In genomic region chr2:53689223-53689880, GRCm38 (mm10) we compare ENCODE assay signal across 11 mouse cellular contexts.
DNase-seq lines count a peak whose midpoint lies in the region; ATAC-seq and TF ChIP-seq lines count a peak whose summit lies in the region.
"Had no signal": no experiment of that assay in that cellular context is flagged by ENCODE, and none has a peak within 500 bp of the region (broad histone marks: within the 10 kb centered on the region; RNA-seq: fewer than 3 reads in every experiment).

No protein-coding gene starts in this region.

- 48% methylated on average over 3 of the region's 3 CpGs for WGBS in kidney, embryonic 14.5 days
- 33% methylated on average over 3 of the region's 3 CpGs for WGBS in cerebellum, adult 2 months

- no peak overlapping the region for H3ac ChIP-seq in myocyte (ENCODE audit: control insufficient read depth, insufficient read length)

- no peaks in the 10 kb centered on the region for H3K9me3 ChIP-seq in kidney, embryonic 14.5 days (ENCODE audit: control insufficient read depth, low read length)
- H3K9me3 ChIP-seq: lung, embryonic 15.5 days had no signal

- no peaks in the 10 kb centered on the region for H3K36me3 ChIP-seq in kidney, embryonic 14.5 days (ENCODE audit: control insufficient read depth, insufficient read depth, low read length)
- no peaks in the 10 kb centered on the region for H3K36me3 ChIP-seq in myocyte (ENCODE audit: control insufficient read depth, insufficient read depth)
- H3K36me3 ChIP-seq: lung, embryonic 15.5 days had no signal

- H3K79me2 ChIP-seq in myocyte (ENCODE audit: control insufficient read depth, insufficient read depth): no peaks in the 10 kb centered on the region

- ATAC-seq in kidney, embryonic 14.5 days (ENCODE audit: low FRiP score, low TSS enrichment): 0 out of 2 replicates have a peak, but pooled peaks have one; percentile 52
- ATAC-seq in megakaryocyte-erythroid progenitor cell, adult 5-6 weeks (replicated peaks; ENCODE audit: low FRiP score, low TSS enrichment, poor library complexity, severe bottlenecking): no peak
- ATAC-seq: activated CD4-positive, CD25-positive, alpha-beta regulatory T cell, adult 4 months had no signal

- DNase-seq in kidney, postnatal 4 days: no peak
- DNase-seq in NIH3T3 (ENCODE audit: low read depth): peak; percentile 2
- no peak for DNase-seq in cerebellum, adult 2 months
- DNase-seq in layer of hippocampus, adult 11-12 months (ENCODE audit: low spot score): no peak
- DNase-seq: right cerebral cortex, postnatal 14 days had no signal

- no peak overlapping the region for H3K27ac ChIP-seq in kidney, embryonic 14.5 days (ENCODE audit: low read depth, low read length)
- H3K27ac ChIP-seq in embryonic fibroblast, embryonic 13.5 days (ENCODE audit: insufficient read depth, low read length): peak overlapping the region; percentile 83
- no peak overlapping the region for H3K27ac ChIP-seq in cerebellum, adult 2 months (ENCODE audit: insufficient read depth, low read length)
- H3K27ac ChIP-seq: lung, embryonic 15.5 days had no signal

- no peak overlapping the region for H3K4me2 ChIP-seq in kidney, embryonic 14.5 days (replicated peaks; ENCODE audit: low read depth, low read length)
- peak overlapping the region; percentile 27 for H3K4me2 ChIP-seq in myocyte (ENCODE audit: low read depth)
- H3K4me2 ChIP-seq: lung, embryonic 15.5 days had no signal

- no peaks in the 10 kb centered on the region for H3K4me1 ChIP-seq in kidney, embryonic 14.5 days (ENCODE audit: control insufficient read depth, insufficient read depth, low read length)
- peaks cover 4% of the 10 kb centered on the region; the same call in 1 of the 2 replicates for H3K4me1 ChIP-seq in embryonic fibroblast, embryonic 13.5 days (ENCODE audit: control insufficient read depth, insufficient read depth, low read length)
- no peaks in the 10 kb centered on the region for H3K4me1 ChIP-seq in cerebellum, adult 2 months (ENCODE audit: control insufficient read depth, insufficient read depth, low read length)
- H3K4me1 ChIP-seq: lung, embryonic 15.5 days had no signal

- H3K27me3 ChIP-seq in kidney, embryonic 14.5 days (ENCODE audit: control insufficient read depth, insufficient read depth, low read length): no peaks in the 10 kb centered on the region
- no peaks in the 10 kb centered on the region for H3K27me3 ChIP-seq in myocyte (ENCODE audit: control insufficient read depth, insufficient read depth, insufficient read length)
- H3K27me3 ChIP-seq in cerebellum, adult 2 months (ENCODE audit: control insufficient read depth, insufficient read depth, low read length): no peaks in the 10 kb centered on the region
- H3K27me3 ChIP-seq: lung, embryonic 15.5 days had no signal

- H3K4me3 ChIP-seq in kidney, embryonic 14.5 days (ENCODE audit: low read length): no peak overlapping the region
- no peak overlapping the region for H3K4me3 ChIP-seq in embryonic fibroblast, embryonic 13.5 days (ENCODE audit: insufficient read depth, low read length)
- H3K4me3 ChIP-seq in myocyte: no peak overlapping the region
- no peak overlapping the region for H3K4me3 ChIP-seq in cerebellum, adult 2 months (replicated peaks; ENCODE audit: insufficient read depth, low read depth, low read length)
- H3K4me3 ChIP-seq: lung, embryonic 15.5 days had no signal

- H3K9ac ChIP-seq in kidney, embryonic 14.5 days (ENCODE audit: low read depth, low read length): no peak overlapping the region
- H3K9ac ChIP-seq: lung, embryonic 15.5 days had no signal

- TF ChIP-seq POLR2A in embryonic fibroblast, embryonic 13.5 days (IDR thresholded peaks at IDR 0.05; ENCODE audit: low read depth, low read length): no peak
- no peak for TF ChIP-seq POLR2A in myocyte (IDR thresholded peaks at IDR 0.05; ENCODE audit: insufficient read length, low read depth)
- no peak for TF ChIP-seq POLR2A in cerebellum, adult 2 months (IDR thresholded peaks at IDR 0.05; ENCODE audit: borderline replicate concordance, insufficient read depth, low read length)

- TF ChIP-seq CTCF in embryonic fibroblast, embryonic 13.5 days (IDR thresholded peaks at IDR 0.05; ENCODE audit: borderline replicate concordance, insufficient read depth, low read length): no peak
- TF ChIP-seq CTCF in cerebellum, adult 2 months (IDR thresholded peaks at IDR 0.05; ENCODE audit: borderline replicate concordance, insufficient read depth, low read depth, low read length): no peak

TF ChIP-seq in myocyte, 11 proteins besides CTCF, POLR2A, EP300 and RAD21:
- TF ChIP-seq REST (IDR thresholded peaks at IDR 0.05; ENCODE audit: insufficient read depth, insufficient read length) (no peak), MYOD1 (IDR thresholded peaks at IDR 0.05; ENCODE audit: control insufficient read depth in 1 of 3, insufficient read length in 2 of 3, low read depth in 2 of 3) (peak in 1 of 3 experiments; percentile 49), MYOG (IDR thresholded peaks at IDR 0.05; ENCODE audit: control insufficient read depth in 1 of 3, insufficient read depth in 1 of 3, insufficient read length in 2 of 3, low read depth in 2 of 3) (peak in 1 of 3 experiments; percentile 26)
